Mouse (Mus musculus) urinary bladder, adult 18-20 months (tissue): ENCODE measurements around the gene Cela2a.

Experiments
- DNase-seq, 2 experiments: peaks; one replicate each; pipeline ENCODE4 v3.0.0; 2022; ENCODE audit warnings: low spot score in 2 of 2, mixed read lengths in 2 of 2

The Cela2a gene

GRCm38 (mm10) chr4:141858501-141858900 lies 32.5 kb upstream of the Cela2a start:
- DNase-seq: no peak

GRCm38 (mm10) chr4:141857422-141857930 lies 31.5 kb upstream of the Cela2a start:
- peak; percentile 65 to 70 for DNase-seq

DNA sequence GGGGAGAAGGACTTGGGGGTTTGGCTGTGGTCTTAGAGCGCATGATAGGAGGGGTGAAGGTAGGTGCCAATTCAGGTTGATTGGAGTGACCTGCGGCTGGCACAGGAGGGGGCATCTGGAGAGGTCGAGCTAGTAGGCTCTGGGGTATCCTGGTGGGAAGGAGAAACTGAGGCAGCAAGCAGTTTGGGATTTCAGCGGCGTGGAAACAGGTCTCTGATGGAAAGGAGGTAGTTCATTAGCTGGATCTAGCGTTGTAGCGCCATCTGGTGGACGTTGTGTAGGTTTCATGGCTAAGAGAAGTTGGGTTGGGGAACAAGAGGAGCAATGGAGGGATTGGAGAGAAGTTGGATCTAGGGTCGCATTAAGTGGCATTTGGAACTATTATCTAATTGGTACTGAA lies 27.5 kb upstream of the Cela2a start:
- no peak for DNase-seq

DNA sequence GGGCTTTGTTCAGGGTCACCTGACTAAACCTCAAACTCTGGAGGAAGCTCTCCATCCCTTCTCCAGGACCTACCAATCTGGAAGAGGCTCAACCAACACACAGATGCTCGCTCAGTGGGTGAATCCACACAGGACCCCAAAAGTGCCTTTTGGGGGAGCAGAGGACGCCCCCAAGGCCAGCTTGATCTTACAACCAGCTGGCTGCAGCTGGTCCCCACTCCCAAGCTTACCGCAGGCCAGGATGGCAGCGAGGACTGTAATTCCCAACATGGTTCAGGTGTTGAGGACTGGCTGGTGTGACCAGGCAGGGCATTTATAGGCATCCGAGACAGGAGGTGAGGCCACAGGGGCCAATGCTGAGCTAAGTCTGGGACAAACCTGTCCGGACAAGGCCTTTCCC lies 20.0 kb upstream of the Cela2a start, which contains the start of gene Ctrc:
Gene Ctrc (minus strand): TSS at position 361 of the 400 bp plus-strand sequence.
- no peak for DNase-seq

DNA sequence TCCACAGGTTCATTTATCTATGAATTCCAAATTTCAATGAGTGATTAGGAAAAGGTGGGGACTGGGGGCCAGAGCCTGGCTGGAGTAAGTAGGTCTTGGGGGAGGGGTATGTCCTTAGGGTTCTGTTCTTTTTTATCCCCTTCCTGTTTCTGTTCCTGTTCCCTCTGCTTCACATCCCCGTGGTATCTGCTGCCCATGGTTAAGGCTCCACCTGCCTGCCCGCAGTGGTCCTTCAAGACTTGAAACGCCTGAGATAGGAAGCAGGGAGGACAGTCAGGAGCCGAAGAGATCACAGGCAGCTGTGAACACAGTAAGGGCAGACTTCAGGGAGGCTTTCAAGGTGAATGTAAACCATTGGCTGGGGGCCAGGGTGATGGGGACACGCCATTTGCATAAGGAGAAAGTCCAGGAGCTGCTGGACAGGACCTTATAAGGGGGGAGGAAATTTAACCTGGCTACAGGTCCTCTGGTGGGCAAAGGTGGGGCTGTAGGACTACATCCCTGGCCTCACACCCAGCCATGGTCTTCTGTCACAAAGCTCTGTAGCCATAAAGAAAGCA lies 8.7 kb upstream of the Cela2a start:
- no peak for DNase-seq

DNA sequence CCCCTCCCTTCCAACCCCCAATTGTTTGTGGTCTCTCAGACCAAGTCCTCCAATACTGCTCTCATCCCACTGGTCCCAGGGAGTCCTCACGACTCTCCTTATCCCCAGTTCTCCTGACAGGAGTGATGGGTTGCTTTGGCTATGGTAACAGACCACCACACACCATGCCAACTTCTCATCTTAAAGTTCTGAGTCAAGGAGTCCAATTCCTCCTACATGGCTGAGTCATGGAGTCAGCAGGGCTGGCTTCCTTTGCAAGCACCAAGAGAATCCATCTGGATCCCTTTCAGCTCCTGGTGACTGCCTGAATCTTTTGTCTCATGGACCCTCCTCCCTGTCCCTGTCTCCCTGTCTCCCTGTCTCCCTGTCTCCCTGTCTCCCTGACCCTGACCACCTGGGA lies 8.0 kb upstream of the Cela2a start:
- no peak for DNase-seq

- no peak for DNase-seq
Measured at GRCm38 (mm10) chr4:141831361-141831760, 5.4 kb upstream of the Cela2a start.

- no peak for DNase-seq
Measured at GRCm38 (mm10) chr4:141830381-141830780, 4.4 kb upstream of the Cela2a start.

- no peak for DNase-seq
Measured at GRCm38 (mm10) chr4:141828177-141828576, 2.2 kb upstream of the Cela2a start.

DNA sequence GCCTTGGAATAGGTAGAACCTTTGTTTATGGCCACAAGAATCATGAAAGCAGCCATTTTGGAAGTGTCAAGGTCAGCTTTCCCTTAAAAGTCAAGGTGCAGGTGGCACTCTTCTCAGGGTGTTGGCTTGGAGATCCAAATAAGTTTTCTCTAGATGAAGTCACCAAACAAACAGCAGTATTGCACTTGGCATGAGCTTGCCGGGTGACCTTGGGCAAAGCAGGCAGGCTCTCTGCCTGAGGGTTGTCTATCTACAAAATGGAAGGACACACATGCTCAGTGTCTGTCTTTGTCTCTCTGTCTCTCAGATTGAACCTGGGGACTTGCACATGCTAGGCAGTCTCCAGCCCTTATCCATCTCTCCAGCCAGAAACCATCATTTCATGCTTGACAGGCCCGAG lies 1.4 kb upstream of the Cela2a start:
- no peak for DNase-seq

DNA sequence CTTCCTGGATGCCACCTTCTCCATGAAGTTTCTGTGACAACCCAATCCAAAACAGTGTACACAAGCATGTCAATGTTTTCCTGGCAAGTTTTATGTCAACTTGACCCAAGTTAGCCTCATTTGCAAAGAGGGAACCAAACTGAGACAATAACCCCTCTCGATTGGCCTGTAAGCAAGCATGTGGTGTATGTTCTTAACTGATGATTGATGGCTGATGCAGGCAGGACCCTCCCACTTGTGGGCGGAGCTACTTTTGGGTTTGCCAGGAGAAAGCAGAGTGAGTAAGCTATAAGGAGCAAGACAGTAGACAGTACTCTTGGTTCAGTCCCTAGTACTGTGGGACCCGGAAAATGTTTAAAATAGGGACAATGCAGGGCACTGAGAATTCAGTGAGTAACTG lies 3.0 kb downstream of the Cela2a start:
- no peak for DNase-seq

DNA sequence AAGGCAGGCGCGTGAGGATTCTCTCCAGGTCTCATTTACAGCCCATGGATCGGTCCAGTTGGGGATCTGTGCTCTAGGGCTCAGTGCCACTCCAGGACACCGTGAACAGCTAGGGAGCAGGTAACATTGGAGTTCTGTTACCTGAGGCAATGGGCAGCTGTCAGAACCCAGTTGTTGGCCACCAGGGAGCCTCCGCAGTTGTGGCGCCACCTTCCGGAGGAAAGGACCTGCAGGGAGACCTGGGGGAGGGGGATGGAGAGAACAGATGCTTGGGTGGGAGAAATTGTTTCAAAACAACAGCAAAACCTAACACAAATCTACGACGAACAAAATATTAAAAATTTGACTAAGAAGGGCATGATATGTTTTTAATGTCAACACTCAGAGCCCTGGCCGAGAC lies 3.9 kb downstream of the Cela2a start:
- DNase-seq: no peak

- no peak for DNase-seq
Measured at GRCm38 (mm10) chr4:141821178-141821577, 4.8 kb downstream of the Cela2a start.

DNA sequence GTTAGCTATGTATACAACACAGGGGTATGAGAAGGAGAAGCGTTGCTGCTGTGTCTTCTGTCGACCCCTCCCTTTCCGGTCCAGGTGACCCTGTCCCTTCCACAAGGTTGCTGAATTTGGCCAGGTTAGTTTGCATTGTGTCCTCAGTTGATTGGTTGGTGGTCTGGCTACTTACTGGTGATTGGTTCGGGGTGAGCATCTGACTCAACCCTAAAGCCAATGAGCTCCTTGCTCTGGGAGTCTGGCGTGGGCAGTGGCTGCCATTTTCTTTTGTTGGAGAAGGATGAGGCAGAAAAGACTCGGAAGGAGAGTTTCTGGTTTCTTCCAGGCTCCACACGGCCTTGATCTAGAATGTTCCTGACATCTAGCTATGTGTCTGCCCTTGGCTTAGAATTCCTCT lies 6.6 kb downstream of the Cela2a start:
- no peak for DNase-seq

- DNase-seq: no peak
Measured at GRCm38 (mm10) chr4:141818861-141819260, 7.1 kb downstream of the Cela2a start.

DNA sequence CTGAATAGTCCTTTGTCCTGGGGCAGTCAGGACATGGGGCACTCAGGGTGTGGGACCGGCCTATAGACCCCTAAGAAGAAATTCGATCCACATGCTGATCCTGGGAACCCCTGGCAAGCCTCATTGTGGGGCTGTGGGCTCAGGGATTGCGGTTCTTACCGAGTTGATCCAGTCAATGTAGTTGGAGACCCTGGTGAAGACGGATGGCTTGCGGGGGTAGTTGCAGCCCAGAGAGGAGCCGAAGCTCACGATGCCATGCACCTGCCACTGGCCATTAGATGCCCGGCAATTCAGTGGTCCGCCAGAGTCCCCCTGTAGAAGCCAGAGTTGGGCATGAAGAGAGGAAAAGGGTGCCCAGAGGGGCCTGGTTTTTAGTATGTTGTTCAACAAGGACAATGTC lies 8.3 kb downstream of the Cela2a start:
- DNase-seq: no peak

DNA sequence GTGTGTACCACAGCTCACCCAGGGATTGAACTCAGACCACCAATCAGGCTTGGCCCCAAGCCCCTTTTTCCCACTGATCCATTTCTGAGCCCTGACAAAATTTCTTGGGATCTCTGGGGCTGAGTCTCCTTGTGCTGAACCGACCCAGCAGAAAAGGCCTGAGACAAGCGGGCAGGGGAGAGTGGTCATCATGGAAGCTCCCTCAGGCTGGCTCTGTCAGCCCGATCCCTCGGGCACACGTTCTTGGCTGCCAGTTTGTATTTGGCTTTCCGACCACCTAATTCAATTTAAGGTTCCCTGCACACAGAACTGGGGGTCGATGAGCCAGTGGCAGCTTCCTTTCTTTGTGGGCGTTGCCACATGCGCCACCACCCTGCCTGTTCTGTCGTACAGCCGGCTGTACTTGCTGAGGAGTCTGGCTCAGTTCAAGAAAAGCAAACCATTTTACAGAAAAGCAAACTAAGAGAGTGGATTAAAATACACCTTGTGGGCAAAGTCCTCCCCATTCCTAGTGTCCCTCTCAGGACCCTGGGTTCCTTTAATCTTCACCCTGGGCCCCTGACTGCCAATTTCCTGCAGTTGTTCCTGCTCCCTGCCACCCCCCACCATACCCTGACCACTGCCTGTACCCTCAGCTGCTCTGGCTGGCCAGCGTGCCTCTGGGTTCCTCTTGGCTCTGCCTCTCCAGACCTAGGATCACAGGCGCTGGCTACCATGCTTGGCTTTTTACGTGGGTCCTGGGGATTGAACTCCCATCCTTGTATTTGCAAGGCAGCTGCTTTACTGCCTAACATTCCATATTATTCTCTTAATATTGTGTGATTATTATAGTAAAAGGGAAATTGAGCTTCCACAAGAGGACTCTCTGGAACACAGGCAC lies 8.9 kb downstream of the Cela2a start:
- no peak for DNase-seq

GRCm38 (mm10) chr4:141816267-141816666 lies 9.7 kb downstream of the Cela2a start:
- no peak for DNase-seq

GRCm38 (mm10) chr4:141811375-141811774 lies 14.6 kb downstream of the Cela2a start:
- DNase-seq: no peak

GRCm38 (mm10) chr4:141810975-141811374 lies 15.0 kb downstream of the Cela2a start:
- DNase-seq: no peak

DNA sequence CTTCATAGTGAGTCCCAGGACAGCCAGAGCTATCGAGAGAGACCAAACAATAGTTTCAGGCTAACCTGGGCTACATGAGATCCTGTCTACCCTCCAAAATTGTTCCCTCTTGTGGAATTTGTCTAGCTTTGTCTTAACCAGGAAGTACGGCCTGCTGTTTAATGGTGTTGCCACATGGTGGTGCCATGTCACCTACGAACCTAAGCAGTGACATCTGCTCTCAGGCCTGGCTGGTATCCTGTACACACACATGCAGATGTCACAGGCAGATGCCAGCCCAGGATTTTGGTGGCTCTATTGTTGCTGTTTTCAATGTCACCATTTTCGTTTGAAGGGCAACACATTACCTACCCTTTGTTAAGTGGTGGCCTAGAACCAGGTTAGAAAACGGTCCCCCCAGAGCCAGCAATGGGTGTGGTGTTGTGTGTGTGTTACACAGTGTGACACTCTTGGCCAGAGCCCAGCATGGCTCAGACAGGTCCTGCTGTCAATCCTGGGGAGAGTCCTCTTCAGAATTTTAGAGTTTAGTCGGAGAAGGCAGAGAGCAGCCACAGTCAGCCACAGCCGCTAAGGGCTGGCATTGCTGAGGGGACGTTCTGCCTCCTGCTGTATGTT lies 16.0 kb downstream of the Cela2a start:
- no peak for DNase-seq

GRCm38 (mm10) chr4:141805886-141806285 lies 20.1 kb downstream of the Cela2a start:
- no peak for DNase-seq

DNA sequence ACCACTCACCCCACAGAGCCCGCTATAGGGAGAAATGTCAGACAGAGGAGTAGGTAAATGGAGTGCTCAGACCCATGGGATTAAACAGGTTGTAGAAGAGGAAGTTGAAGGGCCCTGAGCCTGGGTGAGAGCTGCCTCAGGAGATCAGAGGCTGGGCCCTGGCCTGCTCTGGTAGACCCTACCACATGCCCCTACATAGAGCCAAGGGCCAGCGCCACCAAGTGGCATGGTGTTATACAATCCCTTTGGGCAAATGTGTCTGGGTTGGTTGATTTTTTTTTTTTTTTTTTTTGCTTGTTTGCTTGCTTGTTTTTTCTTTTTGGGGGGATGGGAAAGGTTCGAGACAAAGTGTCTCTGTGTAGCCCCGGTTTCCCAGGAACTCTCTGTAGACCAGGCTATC lies 21.9 kb downstream of the Cela2a start:
- no peak for DNase-seq
